Mouse (Mus musculus): ENCODE results near the gene Ap2s1.

The Ap2s1 gene

DNA sequence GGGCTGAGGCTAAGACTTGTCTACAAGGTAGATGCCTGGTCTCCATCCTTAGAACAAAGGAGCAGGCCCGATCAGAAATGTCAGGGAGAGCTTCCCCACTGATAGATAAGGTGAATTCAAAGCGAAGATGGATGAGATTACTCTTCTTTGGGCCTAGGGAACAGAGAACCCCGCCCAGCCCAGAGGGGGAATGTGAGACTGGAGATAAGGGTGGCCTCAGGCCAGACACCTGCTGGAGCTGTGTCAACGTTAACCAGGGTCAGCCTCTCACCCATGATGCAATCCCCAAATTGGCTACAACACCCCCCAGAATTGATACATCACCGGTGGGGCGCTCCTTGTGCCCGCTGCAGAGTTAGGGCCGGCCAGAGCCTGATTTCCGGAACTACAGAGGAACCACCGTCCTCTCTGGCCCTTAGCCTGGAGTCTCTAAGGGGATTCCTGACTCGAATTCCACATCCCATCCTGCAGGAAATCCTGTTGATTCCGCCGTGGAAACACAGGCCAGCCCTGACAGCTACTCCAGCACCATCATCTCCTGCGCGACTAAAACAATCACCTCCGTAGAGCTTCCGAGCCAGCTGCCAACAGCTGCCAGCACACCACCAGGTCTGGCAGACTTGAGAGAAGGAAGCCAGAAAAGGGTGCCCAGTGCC lies 17.3 kb downstream of the Ap2s1 start:
- no peak for DNase-seq

GRCm38 (mm10) chr7:16758872-16759574 lies 20.8 kb downstream of the Ap2s1 start:
- peak; percentile 82 for DNase-seq

GRCm38 (mm10) chr7:16760292-16760691 lies 22.1 kb downstream of the Ap2s1 start:
- no peak for DNase-seq

DNA sequence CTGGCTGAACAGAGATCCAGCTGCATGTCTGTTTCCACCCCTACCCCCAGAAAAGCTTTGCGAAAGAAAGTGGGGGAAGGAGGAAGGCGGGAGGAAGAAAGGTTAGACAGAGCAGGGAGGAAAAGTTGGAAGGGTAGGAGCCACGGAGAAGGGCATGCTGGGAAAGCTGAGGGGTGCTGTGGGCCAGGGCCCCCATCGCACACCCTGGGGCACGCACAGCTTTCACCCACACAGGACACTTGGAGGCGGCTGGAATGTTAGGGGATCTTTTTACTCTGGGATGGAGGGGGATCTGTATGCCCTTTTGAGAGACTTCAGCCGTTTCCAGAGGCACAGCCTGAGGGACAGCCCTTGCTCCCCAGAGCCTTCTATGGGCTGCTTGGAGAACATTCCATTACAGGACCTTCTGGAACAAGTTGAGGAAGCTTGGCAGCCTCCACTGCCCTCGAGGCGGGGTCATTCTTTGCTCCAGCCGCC lies 22.8 kb downstream of the Ap2s1 start:
- no peak for DNase-seq

- DNase-seq: no peak
Measured at GRCm38 (mm10) chr7:16761630-16762029, 23.4 kb downstream of the Ap2s1 start.

GRCm38 (mm10) chr7:16763463-16764218 lies 25.4 kb downstream of the Ap2s1 start:
- DNase-seq: no peak

- DNase-seq: no peak
Measured at GRCm38 (mm10) chr7:16766443-16766842, 28.2 kb downstream of the Ap2s1 start.

GRCm38 (mm10) chr7:16775888-16776287 lies 37.7 kb downstream of the Ap2s1 start:
- no peak for DNase-seq

GRCm38 (mm10) chr7:16780076-16780475 lies 41.9 kb downstream of the Ap2s1 start:
- no peak for DNase-seq

DNA sequence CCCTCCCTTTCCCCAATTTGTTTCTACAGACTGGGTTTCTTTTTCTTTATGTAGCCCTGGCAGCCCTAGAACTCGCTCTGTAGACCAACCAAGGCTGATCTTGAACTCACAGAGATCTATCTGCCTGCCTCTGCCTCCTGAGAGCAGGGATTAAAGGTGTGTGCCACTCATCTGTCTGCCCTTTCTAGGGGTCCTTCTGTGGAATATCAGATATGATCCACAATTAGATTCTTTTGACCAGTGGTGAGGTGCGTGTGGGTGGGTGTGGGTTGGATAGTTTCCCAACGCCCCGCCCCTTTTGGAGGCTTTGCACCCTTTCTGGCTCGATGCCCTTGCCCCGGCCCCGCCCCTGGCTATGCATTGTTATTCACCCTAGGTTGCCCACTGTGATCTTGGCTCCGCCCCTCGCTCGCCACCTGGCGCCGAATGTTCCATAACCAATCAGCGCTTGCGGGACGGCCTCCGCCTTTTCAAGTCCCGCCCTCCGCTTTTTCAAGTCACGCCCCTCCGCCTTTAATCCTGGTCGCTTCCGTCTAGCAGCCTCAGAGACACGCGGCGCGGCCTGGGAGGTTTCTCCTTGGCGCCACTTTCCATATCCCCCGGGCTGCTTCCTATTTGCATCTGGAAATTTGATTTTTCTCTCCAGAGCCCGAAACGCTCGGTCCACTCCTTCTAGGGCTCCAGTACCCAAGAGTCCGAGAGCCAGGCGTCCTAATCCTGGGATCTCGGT lies 42.8 kb downstream of the Ap2s1 start, which contains the start of gene Slc1a5:
Gene Slc1a5, plus strand, starts transcription at position 516 of the 730 bp plus-strand sequence.
- peak; percentile 97 for DNase-seq

GRCm38 (mm10) chr7:16781555-16781815 lies 43.3 kb downstream of the Ap2s1 start:
- no peak for DNase-seq

DNA sequence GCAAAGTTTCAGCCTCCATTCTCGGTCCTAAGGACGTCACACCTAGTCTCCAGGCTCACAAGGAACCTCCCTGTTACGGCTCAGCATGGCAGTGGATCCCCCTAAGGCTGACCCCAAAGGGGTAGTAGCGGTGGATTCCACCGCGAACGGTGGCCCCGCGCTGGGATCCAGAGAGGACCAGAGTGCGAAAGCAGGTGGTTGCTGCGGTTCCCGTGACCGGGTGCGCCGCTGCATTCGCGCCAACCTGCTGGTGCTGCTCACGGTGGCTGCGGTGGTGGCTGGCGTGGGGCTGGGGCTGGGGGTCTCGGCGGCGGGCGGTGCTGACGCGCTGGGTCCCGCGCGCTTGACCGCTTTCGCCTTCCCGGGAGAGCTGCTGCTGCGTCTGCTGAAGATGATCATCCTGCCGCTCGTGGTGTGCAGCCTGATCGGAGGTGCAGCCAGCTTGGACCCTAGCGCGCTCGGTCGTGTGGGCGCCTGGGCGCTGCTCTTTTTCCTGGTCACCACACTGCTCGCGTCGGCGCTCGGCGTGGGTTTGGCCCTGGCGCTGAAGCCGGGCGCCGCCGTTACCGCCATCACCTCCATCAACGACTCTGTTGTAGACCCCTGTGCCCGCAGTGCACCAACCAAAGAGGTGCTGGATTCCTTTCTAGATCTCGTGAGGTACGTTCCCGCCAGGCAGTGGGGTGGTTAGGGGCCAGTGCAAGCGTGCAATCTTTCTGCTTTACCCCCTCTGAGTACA lies 43.8 kb downstream of the Ap2s1 start:
- DNase-seq: peak; percentile 55

- peak; percentile 18 for DNase-seq
Measured at GRCm38 (mm10) chr7:16782555-16783125, 44.4 kb downstream of the Ap2s1 start.

- no peak for DNase-seq
Measured at GRCm38 (mm10) chr7:16783224-16783688, 45.0 kb downstream of the Ap2s1 start.

GRCm38 (mm10) chr7:16783758-16784415 lies 45.7 kb downstream of the Ap2s1 start:
- peak; percentile 30 for DNase-seq

GRCm38 (mm10) chr7:16784498-16784976 lies 46.3 kb downstream of the Ap2s1 start:
- no peak for DNase-seq

GRCm38 (mm10) chr7:16785541-16786083 lies 47.4 kb downstream of the Ap2s1 start:
- DNase-seq: no peak

DNA sequence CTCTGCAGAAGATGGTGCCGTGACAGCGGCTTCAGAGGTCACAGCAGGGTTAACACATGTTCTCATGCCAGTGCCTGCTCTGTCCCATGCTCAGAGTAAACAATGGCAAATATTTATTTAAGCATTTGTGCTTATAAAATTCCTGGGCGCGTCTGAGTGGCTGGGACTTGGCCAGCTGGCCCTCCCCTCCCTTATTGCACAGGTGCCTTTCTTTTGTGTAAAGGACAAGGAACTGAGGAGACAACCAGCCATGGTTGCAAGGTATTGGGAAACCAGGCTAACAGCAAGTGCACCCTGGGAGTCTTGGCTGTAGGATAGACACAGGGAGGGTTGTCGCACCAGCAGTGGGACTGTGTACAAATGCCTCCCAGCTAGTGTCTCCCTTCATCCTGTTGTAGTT lies 54.1 kb downstream of the Ap2s1 start:
- DNase-seq: no peak

DNA sequence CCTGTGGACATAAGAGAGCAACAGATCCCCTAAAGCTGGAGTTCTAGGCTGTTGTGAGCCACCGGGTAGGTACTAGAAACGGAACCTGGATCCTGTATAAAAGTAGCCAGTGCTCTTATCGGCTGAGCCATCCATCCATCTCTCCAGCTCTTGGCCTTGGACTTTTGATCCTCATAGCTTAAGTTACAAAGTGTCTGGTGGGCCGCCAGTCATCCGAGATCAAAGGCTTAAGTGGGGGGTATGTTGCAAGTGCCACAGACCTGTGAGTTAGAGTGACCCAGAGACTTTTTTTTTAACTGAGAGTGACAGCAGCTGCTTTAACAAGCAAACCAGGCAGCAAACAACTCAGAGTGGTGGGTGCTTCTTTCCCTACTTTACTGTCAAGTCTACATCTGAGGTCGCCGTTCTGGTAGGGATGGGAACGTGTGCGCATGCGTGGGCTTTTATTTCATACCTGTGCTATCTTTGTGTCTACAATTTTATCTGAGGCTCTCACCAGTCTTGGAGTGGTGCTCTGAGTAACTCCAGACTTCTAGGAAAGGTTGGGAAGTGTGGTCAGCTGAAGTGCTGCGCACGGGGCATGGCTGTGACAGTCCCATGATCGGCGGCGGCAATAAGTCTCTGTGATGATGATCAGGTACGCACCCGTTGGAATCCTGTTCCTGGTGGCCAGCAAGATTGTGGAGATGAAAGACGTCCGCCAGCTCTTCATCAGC lies 55.0 kb downstream of the Ap2s1 start:
- no peak for DNase-seq

DNA sequence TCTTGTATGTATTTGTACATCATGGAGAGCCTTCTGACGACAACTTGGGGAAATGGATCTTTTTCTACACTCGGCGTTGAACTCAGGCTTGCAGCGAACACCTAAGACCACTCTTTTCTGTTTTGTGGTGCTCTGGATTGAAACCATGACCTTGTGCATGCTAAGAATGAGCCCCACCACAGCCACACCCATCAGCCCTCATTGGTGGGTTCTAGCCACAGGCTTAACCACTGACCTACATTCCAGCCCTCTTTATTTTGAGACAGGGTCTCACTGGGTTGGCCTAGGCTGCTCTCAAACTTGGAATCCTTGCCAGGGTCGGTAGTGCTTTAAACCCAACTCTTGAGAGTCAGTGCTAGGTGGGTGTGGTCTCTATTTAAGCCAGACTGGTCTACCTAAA lies 56.7 kb downstream of the Ap2s1 start:
- DNase-seq: no peak
